Mouse (Mus musculus) liver, postnatal 0 days (tissue): ENCODE measurements around the gene Pdlim7. TPM values are rescaled to one million over a fixed set of nuclear protein-coding genes. Genes with fewer than 3 reads are reported as not detected.

ENCODE experiments used
- ATAC-seq: fragments of 200-750 bp; cut with Nextera tagmentation; 2 replicates; pipeline ENCODE4 v1.8.0; 2017; ENCODE audit warnings: mild to moderate bottlenecking, moderate library complexity
- DNase-seq: peaks from one replicate; pipeline ENCODE4 v3.0.0-alpha.2; 2016
- H3K27ac ChIP-seq: fragments of 300-500 bp; sonication (generic); 2 replicates; pipeline ENCODE4 v1.5.1; 2014; ENCODE audit warnings: antibody characterized with exemption, moderate library complexity, mild to moderate bottlenecking, low read depth
- H3K27me3 ChIP-seq: fragments of 300-500 bp; sonication (generic); 2 replicates; pipeline ENCODE4 v1.6.1; 2014; ENCODE audit warnings: low read length, control low read depth, mixed read lengths; ENCODE audit not compliant: insufficient read depth
- H3K36me3 ChIP-seq: fragments of 300-500 bp; sonication (generic); replicated peaks from 2 replicates; pipeline ENCODE4 v1.6.1; 2014; ENCODE audit warnings: mild to moderate bottlenecking, control low read depth, low read length, moderate library complexity, mixed read lengths; ENCODE audit not compliant: insufficient read depth
- H3K4me1 ChIP-seq: fragments of 300-500 bp; sonication (generic); 2 replicates; pipeline ENCODE4 v1.6.1; 2014; ENCODE audit warnings: antibody characterized with exemption, mild to moderate bottlenecking, control low read depth; ENCODE audit not compliant: insufficient read depth
- H3K4me2 ChIP-seq: fragments of 300-500 bp; sonication (generic); 2 replicates; pipeline ENCODE4 v1.6.1; 2014; ENCODE audit warnings: low read depth, mild to moderate bottlenecking, low read length, moderate library complexity, mixed read lengths
- H3K4me3 ChIP-seq: fragments of 300-500 bp; sonication (generic); 2 replicates; pipeline ENCODE4 v1.5.1; 2014; ENCODE audit warnings: low read depth, low read length
- H3K9ac ChIP-seq: fragments of 300-500 bp; sonication (generic); replicated peaks from 2 replicates; pipeline ENCODE4 v1.6.1; 2014; ENCODE audit warnings: mild to moderate bottlenecking, moderate library complexity
- H3K9me3 ChIP-seq: fragments of 300-500 bp; sonication (generic); 2 replicates; pipeline ENCODE4 v1.6.1; 2016; ENCODE audit warnings: mild to moderate bottlenecking, control low read depth, low read length, mixed read lengths
- CTCF ChIP-seq: sonication (generic); IDR thresholded peaks from 2 replicates; pipeline ENCODE4 v1.5.1; 2016; ENCODE audit warnings: antibody characterized with exemption, low read depth
- EP300 ChIP-seq: IDR thresholded peaks from 2 replicates; pipeline ENCODE4 v1.6.1; 2016; ENCODE audit warnings: antibody characterized with exemption, low read depth, mild to moderate bottlenecking
- WGBS: fragments of 180-500 bp; shearing (Covaris S2); extraction: QIAGEN DNeasy Blood & Tissue Kit; methylation state at CpG from one replicate; pipeline ENCODE4 v1.1.7; 2014; ENCODE audit not compliant: insufficient replicate concordance; 5-methylcytosine and 5-hydroxymethylcytosine counted together
- polyA plus RNA-seq: library from polyadenylated mRNA; unstranded; fragments of >200 nt; fragmentation: Nextera tagmentation; extraction: Ambion mirVana; gene quantifications from 2 replicates; pipeline ENCODE4 v1.2.1, GENCODE M21; 2015

Pdlim7 gene
- polyA plus RNA-seq, 1 experiment from 2014 or later: 17.0 TPM

DNA sequence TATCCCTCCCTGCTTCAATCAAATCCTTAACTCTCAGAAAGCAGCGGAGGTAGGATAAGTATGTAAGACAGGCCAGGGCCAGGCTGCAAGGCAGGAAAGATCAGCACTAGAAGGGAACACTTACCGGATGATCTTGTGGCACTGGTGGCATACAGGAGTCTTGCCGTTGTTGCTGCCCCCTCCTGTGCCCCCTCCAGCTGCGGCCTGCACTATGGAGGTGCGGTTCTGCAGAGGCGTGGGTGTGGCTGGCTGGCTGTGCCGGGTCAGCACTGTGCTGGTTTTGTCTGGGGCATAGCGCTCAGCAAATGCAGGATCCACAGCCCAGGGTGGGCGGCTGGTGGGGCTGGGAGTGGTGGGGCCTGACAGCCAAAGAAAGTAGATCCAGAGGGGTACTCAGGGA lies 7.7 kb downstream of the Pdlim7 start:
- Histone ChIP-seq H3K9me3 (no peaks in the 10 kb centered on the region), H3K27me3 (no peaks in the 10 kb centered on the region), H3K4me2 (no peak overlapping the region), H3K4me1 (peaks cover 14% of the 10 kb centered on the region), H3K27ac (no peak overlapping the region), H3K9ac (no peak overlapping the region), H3K4me3 (no peak overlapping the region), H3K36me3 (peaks cover 55% of the 10 kb centered on the region)
- WGBS: 88% methylated on average over 9 of the region's 9 CpGs
- ATAC-seq: no peak
- no peak for TF ChIP-seq CTCF
- DNase-seq: no peak

DNA sequence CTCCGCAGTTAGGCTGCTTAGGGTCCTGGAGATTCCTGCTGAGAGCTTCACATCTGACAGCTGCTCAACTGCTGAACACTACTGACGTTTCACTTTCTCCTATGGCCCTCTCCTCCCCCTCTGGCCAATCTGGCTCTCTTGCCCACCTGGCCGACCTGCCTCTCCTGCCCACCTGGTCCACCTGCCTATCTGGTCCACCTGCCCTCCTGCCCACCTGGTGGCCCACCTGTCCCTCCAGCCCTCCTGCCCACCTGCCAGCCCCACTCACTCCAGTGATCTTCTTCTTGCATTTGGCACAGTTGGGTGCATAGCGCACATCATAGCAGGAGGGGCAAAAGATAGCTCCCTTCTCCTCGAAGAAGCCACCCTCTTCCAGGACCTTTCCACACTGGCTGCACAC lies 9.1 kb downstream of the Pdlim7 start:
- no peaks in the 10 kb centered on the region for H3K27me3 ChIP-seq
- TF ChIP-seq EP300 (no peak), CTCF (no peak)
- H3K4me3 ChIP-seq: no peak overlapping the region
- DNase-seq (no peak), ATAC-seq (no peak)
- no peaks in the 10 kb centered on the region for H3K9me3 ChIP-seq
- H3K9ac ChIP-seq: no peak overlapping the region
- H3K36me3 ChIP-seq: peaks cover 51% of the 10 kb centered on the region
- H3K27ac ChIP-seq: no peak overlapping the region
- no peaks in the 10 kb centered on the region for H3K4me1 ChIP-seq
- H3K4me2 ChIP-seq: no peak overlapping the region
- 75% methylated on average over 5 of the region's 5 CpGs for WGBS

DNA sequence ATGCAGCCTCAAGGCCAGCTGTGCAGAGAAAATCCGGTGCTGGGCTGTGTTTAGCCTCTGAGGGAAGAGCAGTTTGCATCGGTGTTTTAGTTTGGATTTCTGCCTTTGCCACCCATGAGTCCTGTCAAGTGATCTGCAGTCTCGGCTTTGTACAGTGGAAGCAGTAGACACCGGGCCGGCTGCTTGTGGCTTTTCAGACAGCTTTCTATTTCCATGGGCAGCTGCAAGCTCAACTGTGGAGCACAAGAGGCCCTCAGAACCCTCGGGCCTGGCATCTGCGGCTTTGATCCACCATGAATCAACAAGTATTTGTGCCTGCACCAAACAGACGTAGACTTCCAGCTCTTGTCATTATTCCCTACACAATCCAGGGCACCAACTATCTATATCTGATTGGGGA lies 11.1 kb downstream of the Pdlim7 start:
- DNase-seq (no peak), ATAC-seq (no peak)
- Histone ChIP-seq H3K36me3 (peaks cover 49% of the 10 kb centered on the region), H3K9ac (no peak overlapping the region), H3K4me2 (no peak overlapping the region), H3K9me3 (no peaks in the 10 kb centered on the region), H3K27me3 (no peaks in the 10 kb centered on the region), H3K4me3 (no peak overlapping the region), H3K27ac (no peak overlapping the region), H3K4me1 (no peaks in the 10 kb centered on the region)
- no peak for TF ChIP-seq EP300
- TF ChIP-seq CTCF: no peak
- WGBS: 76% methylated on average over 8 of the region's 8 CpGs

DNA sequence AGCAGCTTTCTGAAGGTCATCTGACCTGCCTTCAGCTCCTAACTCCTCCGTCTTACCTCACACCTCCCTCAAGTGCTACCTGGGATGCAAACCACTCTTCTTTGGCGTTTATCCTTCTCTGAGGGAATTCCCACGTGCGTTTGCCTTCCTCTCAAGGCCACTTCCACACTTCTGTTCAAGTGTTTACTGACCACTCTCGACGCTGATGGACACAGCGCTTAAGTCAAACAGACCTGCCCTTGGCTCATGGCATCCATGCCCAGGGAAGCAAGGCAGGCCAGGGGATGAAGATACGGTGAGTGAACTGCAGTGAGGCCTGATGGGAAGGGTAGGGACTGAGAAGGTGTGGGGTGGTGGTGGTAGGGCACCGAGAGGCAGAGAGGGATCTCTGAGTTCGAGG lies 12.9 kb downstream of the Pdlim7 start:
- Histone ChIP-seq H3K27me3 (no peaks in the 10 kb centered on the region), H3K27ac (no peak overlapping the region), H3K4me1 (peaks cover 4% of the 10 kb centered on the region; the same call in 1 of the 2 replicates), H3K9ac (no peak overlapping the region), H3K9me3 (no peaks in the 10 kb centered on the region), H3K36me3 (peaks cover 37% of the 10 kb centered on the region), H3K4me2 (no peak overlapping the region), H3K4me3 (no peak overlapping the region)
- TF ChIP-seq CTCF (no peak), EP300 (no peak)
- 67% methylated on average over 10 of the region's 10 CpGs for WGBS
- no peak for DNase-seq
- no peak for ATAC-seq

DNA sequence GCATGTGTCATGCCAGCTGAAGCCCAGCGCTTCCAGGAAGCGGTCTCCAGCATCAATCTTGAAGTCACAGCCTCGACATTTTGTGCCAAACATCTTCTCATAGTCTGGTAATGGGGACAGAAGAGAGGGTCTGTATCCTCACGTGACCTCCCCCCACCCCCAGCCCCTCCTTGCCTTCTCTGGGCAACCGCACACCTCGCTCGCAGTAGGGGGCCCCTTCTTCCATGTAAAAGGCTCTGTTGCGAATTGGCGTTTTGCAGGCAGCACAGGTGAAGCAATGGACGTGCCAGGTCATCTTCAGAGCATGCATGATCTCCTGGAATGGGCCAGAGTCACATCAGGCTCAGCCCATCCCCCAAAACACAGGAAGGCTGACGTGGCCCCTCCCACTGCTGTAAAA lies 14.6 kb downstream of the Pdlim7 start:
- WGBS: 75% methylated on average over 11 of the region's 11 CpGs
- H3K4me2 ChIP-seq: no peak overlapping the region
- DNase-seq (no peak), ATAC-seq (no peak)
- H3K9ac ChIP-seq: no peak overlapping the region
- no peak overlapping the region for H3K27ac ChIP-seq
- peaks cover 23% of the 10 kb centered on the region for H3K36me3 ChIP-seq
- TF ChIP-seq EP300 (no peak), CTCF (no peak)
- H3K9me3 ChIP-seq: no peaks in the 10 kb centered on the region
- H3K27me3 ChIP-seq: 0 out of 2 replicates have a peak, but pooled peaks cover 8% of the 10 kb centered on the region
- no peak overlapping the region for H3K4me3 ChIP-seq
- peaks cover 4% of the 10 kb centered on the region; the same call in 1 of the 2 replicates for H3K4me1 ChIP-seq

DNA sequence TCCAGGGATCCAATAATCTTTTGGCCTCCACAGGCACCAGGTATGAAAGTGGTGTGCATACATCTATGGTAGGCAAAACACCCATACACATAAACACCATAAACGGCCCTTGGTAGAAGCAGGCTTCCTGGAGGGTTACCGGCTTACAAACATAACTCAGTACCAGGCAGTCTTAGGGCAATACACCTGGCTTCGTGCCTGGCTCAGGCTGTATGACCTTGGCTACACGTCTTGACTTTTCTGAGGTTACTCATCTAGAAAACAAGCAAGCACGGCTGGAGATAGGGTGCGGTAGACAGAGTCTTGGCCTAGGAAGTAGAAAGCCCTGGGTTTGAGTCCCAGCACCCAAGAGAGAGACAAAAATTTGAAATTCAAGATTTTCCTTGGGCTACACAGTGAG lies 16.8 kb downstream of the Pdlim7 start:
- Histone ChIP-seq H3K36me3 (peaks cover 10% of the 10 kb centered on the region; the same call in 1 of the 2 replicates), H3K4me1 (peaks cover 4% of the 10 kb centered on the region; the same call in 1 of the 2 replicates), H3K4me2 (no peak overlapping the region), H3K9me3 (no peaks in the 10 kb centered on the region), H3K4me3 (no peak overlapping the region), H3K27ac (no peak overlapping the region), H3K27me3 (peaks cover 12% of the 10 kb centered on the region; the same call in 1 of the 2 replicates), H3K9ac (no peak overlapping the region)
- TF ChIP-seq EP300: no peak
- TF ChIP-seq CTCF: no peak
- ATAC-seq (no peak), DNase-seq (no peak)
- 81% methylated on average over 6 of the region's 6 CpGs for WGBS

DNA sequence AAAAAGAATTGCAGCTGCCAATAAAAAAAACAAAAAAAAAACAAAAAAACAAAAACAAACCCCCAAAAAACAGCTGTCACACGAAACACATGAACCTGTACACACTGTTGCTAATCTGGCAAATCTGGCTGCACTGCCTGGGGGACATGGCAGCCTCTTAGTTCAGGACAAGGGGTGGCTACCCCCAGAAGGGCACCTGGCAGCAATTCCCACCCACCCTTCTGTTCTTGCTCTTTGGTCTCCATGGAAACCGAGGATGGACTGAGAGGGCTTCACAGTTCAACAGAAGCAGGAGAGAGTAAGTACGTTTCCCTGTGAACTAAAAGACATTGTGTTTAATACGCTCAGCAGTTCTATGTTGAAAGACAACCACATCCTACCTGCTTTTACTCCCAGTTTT lies 17.8 kb downstream of the Pdlim7 start:
- ATAC-seq: no peak
- Histone ChIP-seq H3K9me3 (no peaks in the 10 kb centered on the region), H3K9ac (no peak overlapping the region), H3K4me1 (peaks cover 4% of the 10 kb centered on the region; the same call in 1 of the 2 replicates), H3K4me3 (no peak overlapping the region), H3K27me3 (peaks cover 14% of the 10 kb centered on the region; the same call in 1 of the 2 replicates), H3K36me3 (peaks cover 10% of the 10 kb centered on the region; the same call in 1 of the 2 replicates), H3K27ac (no peak overlapping the region), H3K4me2 (no peak overlapping the region)
- WGBS: 69% methylated on average over 4 of the region's 4 CpGs
- TF ChIP-seq EP300 (no peak), CTCF (no peak)
- no peak for DNase-seq
